Mouse (Mus musculus) olfactory bulb, adult 2 months (tissue): ENCODE measurements at regions not wholly inside any gene's neighbourhood (a gene's known extent, or its start where the extent isn't known, plus 50 kb on each side); places are given as distances from the start of the nearest gene placed in this dataset.
A peak's percentile ranks its signal among the peaks of the same experiment; 100 is the strongest.

ENCODE experiments used
- H3K27ac ChIP-seq: fragments of 200-500 bp; 2 replicates; pipeline ENCODE4 v1.5.1; 2012; ENCODE audit warnings: low read depth, low read length; ENCODE audit not compliant: insufficient read depth
- H3K4me1 ChIP-seq: fragments of 200-500 bp; 2 replicates; pipeline ENCODE4 v1.6.1; 2012; ENCODE audit warnings: low read length; ENCODE audit not compliant: control insufficient read depth, insufficient read depth
- H3K4me3 ChIP-seq: fragments of 200-500 bp; 2 replicates; pipeline ENCODE4 v1.5.1; 2012; ENCODE audit warnings: mild to moderate bottlenecking, low read depth, low read length, moderate library complexity; ENCODE audit not compliant: insufficient read depth
- CTCF ChIP-seq: fragments of 200-500 bp; IDR thresholded peaks from 2 replicates; pipeline ENCODE4 v1.5.1; 2012; ENCODE audit warnings: low read depth, mild to moderate bottlenecking, low read length, moderate library complexity; ENCODE audit not compliant: insufficient read depth
- POLR2A ChIP-seq: fragments of 200-500 bp; IDR thresholded peaks from 2 replicates; pipeline ENCODE4 v1.6.1; 2012; ENCODE audit warnings: mild to moderate bottlenecking, low read depth, low read length, moderate library complexity; ENCODE audit not compliant: insufficient read depth
- WGBS: fragments of 180-500 bp; shearing (Covaris S2); methylation state at CpG from one replicate; pipeline ENCODE4 v1.1.7; 2018; 5-methylcytosine and 5-hydroxymethylcytosine counted together

DNA sequence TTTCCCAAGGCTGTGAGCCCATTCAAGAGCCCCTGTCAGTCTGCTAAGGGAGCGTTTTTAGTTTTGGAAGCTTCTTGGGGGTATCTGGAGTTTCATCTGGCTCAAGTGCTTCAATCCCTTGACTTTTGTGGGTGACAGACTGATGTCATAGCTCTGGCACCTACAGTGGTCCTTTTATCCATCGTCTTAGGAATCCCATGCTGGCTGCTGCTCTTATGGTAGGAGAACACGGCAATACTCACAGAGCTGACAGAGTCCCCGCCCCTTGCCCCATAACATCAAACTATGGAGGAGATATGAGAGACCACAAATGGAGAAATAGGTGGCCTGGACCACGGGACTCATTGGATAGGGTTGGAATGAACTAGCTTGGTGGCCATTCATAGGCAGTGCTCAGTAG lies 68.0 kb upstream of the Wnt7b start:
- 81% methylated on average over 5 of the region's 5 CpGs for WGBS
- no peak for TF ChIP-seq CTCF
- TF ChIP-seq POLR2A: no peak
- H3K4me1 ChIP-seq: peaks cover 46% of the 10 kb centered on the region
- H3K27ac ChIP-seq: no peak overlapping the region
- H3K4me3 ChIP-seq: no peak overlapping the region

- peaks cover 45% of the 10 kb centered on the region for H3K4me1 ChIP-seq
Observed at GRCm38 (mm10) chr15:85651718-85652420, 69.6 kb upstream of the Wnt7b start.

GRCm38 (mm10) chr15:85652431-85652830 lies 70.2 kb upstream of the Wnt7b start:
- H3K27ac ChIP-seq: peak overlapping the region; percentile 89
- WGBS: 34% methylated on average over 5 of the region's 5 CpGs
- H3K4me1 ChIP-seq: peaks cover 43% of the 10 kb centered on the region
- TF ChIP-seq POLR2A (no peak), CTCF (no peak)
- H3K4me3 ChIP-seq: no peak overlapping the region

More at GRCm38 (mm10) chr15:85651718-85652420, 69.6 kb upstream of the Wnt7b start:
- WGBS: 76% methylated on average over 9 of the region's 9 CpGs
- Histone ChIP-seq H3K27ac (0 out of 2 replicates have a peak overlapping the region, but pooled peaks have one; percentile 89), H3K4me3 (no peak overlapping the region)
- TF ChIP-seq CTCF: no peak
- no peak for TF ChIP-seq POLR2A

DNA sequence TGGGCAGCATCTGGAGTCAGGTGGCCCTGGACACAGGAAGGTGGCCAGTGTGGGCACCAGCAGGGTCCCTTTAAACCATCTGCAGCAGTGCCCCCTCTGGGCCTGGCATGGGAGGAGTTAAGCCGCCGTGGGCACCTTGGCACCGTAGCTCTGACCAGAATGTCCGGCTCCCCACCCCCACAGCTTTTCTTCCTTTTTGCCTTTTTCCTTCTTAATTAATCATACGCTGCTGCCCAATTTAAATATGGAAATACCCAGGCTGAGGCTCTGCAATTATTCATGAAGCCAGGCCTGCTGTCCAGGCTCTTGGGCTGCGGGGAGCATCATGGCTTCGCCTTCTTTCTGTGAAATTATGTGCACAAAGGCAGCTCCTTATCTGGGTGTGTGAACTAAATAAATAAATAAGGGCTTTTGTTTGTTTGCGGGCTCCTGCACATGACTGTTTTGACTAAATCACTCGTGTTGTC lies 70.6 kb upstream of the Wnt7b start:
- under 1% methylated on average over 9 of the region's 9 CpGs for WGBS
- Histone ChIP-seq H3K4me3 (peak overlapping the region; percentile 11; the same call in 1 of the 2 replicates), H3K27ac (peak overlapping the region; percentile 89), H3K4me1 (peaks cover 40% of the 10 kb centered on the region)
- TF ChIP-seq CTCF (no peak), POLR2A (no peak)

- TF ChIP-seq POLR2A (peak; percentile 44), CTCF (no peak)
- WGBS: under 1% methylated on average over 32 of the region's 32 CpGs
- H3K4me3 ChIP-seq: peak overlapping the region; percentile 65
- H3K4me1 ChIP-seq: peaks cover 45% of the 10 kb centered on the region
- H3K27ac ChIP-seq: peak overlapping the region; percentile 100
Observed at GRCm38 (mm10) chr15:85653421-85654401, 71.4 kb upstream of the Wnt7b start.

DNA sequence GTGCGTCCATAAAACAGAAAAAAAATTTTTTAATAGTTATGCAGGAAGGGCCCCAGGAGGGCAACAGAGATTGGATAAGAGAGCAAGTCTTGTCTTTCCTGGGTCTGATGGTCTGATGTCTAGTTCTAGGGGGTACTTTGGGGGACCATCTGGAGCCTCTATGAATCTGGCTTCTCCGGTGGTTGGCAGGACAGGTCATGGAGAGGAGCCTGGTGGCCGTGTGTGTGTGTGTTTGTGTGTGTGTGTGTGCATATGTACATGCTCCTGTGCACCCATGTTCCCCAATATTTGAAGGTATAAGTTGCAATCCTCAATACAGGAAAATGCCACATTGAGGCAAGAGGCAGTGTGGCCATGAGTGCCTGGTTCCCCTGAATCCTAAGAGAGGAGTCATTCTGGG lies 72.5 kb upstream of the Wnt7b start:
- WGBS: 45% methylated on average over 3 of the region's 3 CpGs
- Histone ChIP-seq H3K27ac (peak overlapping the region; percentile 94), H3K4me1 (peaks cover 48% of the 10 kb centered on the region), H3K4me3 (no peak overlapping the region; the same call in 1 of the 2 replicates)
- TF ChIP-seq POLR2A: no peak
- TF ChIP-seq CTCF: no peak

GRCm38 (mm10) chr15:85655751-85656167 lies 73.5 kb upstream of the Wnt7b start:
- Histone ChIP-seq H3K4me1 (peaks cover 52% of the 10 kb centered on the region), H3K4me3 (peak overlapping the region; percentile 30), H3K27ac (peak overlapping the region; percentile 88)
- TF ChIP-seq POLR2A (no peak), CTCF (no peak)
- 17% methylated on average over 6 of the region's 6 CpGs for WGBS

DNA sequence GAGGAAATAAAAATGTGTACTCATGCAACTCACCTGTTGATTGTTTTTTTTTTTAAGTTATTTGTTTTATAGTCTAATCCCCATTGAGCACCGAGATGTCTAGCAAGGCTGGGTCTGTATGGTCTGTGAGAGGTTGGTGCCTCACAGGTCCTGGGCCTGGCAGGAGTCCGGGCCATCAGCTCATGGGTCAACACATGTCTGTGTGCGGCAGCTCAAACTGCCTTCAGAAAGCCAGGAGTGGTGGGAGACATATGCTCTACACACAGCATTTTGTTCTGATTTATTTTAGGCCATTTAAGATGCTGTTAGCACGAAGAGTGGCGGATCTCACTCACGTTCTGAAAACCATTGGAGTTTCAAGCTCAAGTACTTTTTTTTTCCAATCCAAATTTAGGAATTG lies 74.6 kb upstream of the Wnt7b start:
- Histone ChIP-seq H3K27ac (peak overlapping the region; percentile 90), H3K4me1 (peaks cover 58% of the 10 kb centered on the region)
- 54% methylated on average over 6 of the region's 6 CpGs for WGBS

More for the DNA sequence above, 74.6 kb upstream of the Wnt7b start:
- no peak overlapping the region for H3K4me3 ChIP-seq
- TF ChIP-seq CTCF (no peak), POLR2A (no peak)
